Mouse (Mus musculus): Measurements from ENCODE around the gene Srprb. TPM values are rescaled to one million over a fixed set of nuclear protein-coding genes. Genes with fewer than 3 reads are reported as not detected.
"Not testable (repeated sequence)": the region's sequence is repeated elsewhere in the genome, so short reads cannot be mapped to it uniquely, and the experiment has no call there.

Gene Srprb
- polyA plus RNA-seq, 1 experiment from 2014 or later, result 51.6 TPM

DNA sequence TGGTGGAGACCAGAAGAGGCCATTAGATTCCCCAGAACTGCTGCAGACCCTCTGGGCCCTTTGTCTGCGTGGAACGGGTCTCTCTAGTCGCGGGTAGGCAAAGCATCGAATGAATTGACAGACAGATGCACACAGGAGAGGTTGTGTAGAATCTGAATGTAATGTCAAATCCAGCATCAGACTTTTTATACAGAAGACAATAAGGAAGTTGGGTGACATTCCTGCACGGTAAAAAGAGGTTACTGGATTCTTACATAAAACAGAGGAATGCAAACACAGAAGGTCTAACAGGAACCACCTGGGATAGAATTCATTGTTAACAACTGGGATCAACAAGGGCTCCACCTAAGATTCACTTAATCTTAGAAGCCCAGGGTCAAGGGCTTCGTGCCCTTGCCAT is 46.8 kb downstream of the Srprb start:
- not testable (repeated sequence) for H3K9ac ChIP-seq; H3K27me3 ChIP-seq (replicated peaks); H3K4me2 ChIP-seq; H3K27ac ChIP-seq; ATAC-seq (ENCODE audit: insufficient read depth, low FRiP score, low read depth); H3K36me3 ChIP-seq; H3K4me1 ChIP-seq; H3K4me3 ChIP-seq (replicated peaks); H3K9me3 ChIP-seq
- WGBS, result 75% methylated on average over 7 of the region's 7 CpGs

DNA sequence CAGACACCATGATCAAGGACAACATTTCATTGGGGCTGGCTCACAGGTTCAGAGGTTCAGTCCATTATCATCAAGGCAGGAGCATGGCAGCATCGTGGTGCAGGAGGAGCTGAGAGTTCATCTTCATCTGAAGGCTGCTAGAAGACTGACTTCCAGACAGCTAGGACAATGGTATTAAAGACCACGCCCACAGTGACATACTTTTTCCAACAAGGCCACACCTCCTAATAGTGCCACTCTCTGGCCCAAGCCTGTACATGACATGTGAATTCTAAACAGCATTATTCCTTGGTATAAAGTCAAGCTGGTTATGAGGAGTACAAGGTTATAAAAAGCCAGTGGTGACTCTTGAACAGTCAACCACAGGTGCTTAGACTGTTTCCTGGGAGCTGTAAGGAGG is 47.4 kb downstream of the Srprb start:
- 66% methylated on average over 2 of the region's 2 CpGs for WGBS
- Histone ChIP-seq H3K36me3 (no peaks in the 10 kb centered on the region), H3K9me3 (no peaks in the 10 kb centered on the region), H3K4me3 (replicated peaks) (no peak overlapping the region), H3K4me1 (no peaks in the 10 kb centered on the region), H3K4me2 (no peak overlapping the region), H3K27ac (no peak overlapping the region), H3K9ac (no peak overlapping the region), H3K27me3 (replicated peaks) (no peaks in the 10 kb centered on the region)
- ATAC-seq (ENCODE audit: insufficient read depth, low FRiP score, low read depth), result no peak

DNA sequence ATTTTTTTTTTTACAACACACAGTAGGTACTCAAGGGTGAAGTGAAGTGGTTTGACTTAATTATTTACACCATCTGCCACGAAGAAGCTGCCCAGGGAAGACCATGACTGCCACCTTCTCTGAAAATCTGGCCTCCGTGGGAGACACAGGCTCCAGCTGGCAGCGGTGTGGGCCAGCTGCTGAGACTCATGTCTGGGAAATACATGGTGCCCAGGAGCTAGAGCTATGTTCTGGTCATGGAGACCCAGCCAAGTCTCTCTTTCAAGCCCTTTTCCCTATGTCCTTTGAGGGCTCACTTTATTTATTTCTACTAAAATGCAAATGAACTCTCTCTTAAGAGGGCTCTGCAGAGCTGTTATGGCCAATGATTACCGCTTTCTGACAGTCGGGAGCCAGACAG is 48.7 kb downstream of the Srprb start:
- Histone ChIP-seq H3K27ac (no peak overlapping the region), H3K27me3 (replicated peaks) (no peaks in the 10 kb centered on the region), H3K36me3 (no peaks in the 10 kb centered on the region), H3K4me1 (no peaks in the 10 kb centered on the region), H3K9me3 (no peaks in the 10 kb centered on the region), H3K9ac (no peak overlapping the region), H3K4me2 (no peak overlapping the region), H3K4me3 (replicated peaks) (no peak overlapping the region)
- ATAC-seq (ENCODE audit: insufficient read depth, low FRiP score, low read depth), result no peak
- WGBS, result 75% methylated on average over 5 of the region's 5 CpGs

DNA sequence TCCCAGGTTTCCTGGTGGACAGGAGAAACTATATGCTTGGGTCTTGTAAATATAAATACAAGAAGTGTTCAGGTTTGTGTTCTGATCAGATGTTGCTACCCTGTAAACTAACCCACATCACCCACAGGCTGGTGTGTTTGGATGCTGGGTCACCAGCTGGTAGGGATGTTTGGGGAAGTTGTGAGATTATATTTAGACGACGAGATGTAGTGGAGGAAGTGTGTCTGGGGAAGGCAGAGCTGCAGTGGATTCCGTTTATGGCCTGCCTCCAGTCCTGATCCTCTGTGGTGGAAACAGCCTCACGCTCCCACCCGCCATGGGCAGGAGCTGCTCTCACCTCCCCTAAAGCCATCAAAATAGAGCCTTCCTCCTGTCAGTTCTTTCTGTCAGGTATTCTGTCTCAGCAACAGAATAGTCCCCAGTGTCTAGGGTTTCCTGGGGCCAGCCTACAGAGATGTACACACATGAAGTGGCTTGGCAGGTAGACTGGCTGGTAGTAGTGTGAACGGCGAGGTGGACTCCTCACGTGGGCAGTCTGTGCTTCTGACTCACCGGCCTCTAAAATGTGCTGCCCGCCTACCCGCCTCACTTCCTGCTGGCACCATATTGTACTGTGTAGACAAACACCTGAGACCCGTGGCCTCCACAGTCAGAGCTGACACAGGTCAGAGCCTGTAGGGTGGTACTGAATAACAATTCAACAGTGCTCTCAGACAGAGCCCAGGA is 52.7 kb downstream of the Srprb start:
- Histone ChIP-seq H3K36me3 (no peaks in the 10 kb centered on the region), H3K4me2 (no peak overlapping the region), H3K27me3 (replicated peaks) (no peaks in the 10 kb centered on the region), H3K27ac (no peak overlapping the region), H3K4me1 (no peaks in the 10 kb centered on the region), H3K4me3 (replicated peaks) (no peak overlapping the region), H3K9ac (no peak overlapping the region), H3K9me3 (no peaks in the 10 kb centered on the region)
- WGBS, result 78% methylated on average over 12 of the region's 12 CpGs
- ATAC-seq (ENCODE audit: insufficient read depth, low FRiP score, low read depth), result no peak

DNA sequence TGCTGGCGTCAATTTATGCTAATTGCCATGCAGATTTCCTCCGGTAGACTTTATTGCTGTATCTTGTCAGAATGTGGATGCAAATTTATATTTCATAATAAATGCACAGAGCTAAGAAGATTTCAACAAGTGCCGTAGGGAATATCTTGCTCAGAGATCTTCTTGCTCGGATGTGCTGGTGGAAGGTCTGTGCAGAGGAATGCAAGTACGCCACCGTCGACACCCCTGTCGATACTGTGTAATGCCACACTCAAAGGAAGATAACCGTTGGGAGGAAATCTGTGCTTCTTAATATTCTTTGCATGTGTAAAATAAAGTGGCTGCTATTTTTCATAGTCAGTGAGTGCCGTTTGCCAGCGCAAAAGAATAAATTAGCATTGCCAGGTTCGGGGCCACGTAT is 54.8 kb downstream of the Srprb start:
- 67% methylated on average over 13 of the region's 13 CpGs for WGBS
- Histone ChIP-seq H3K4me1 (no peaks in the 10 kb centered on the region), H3K36me3 (no peaks in the 10 kb centered on the region), H3K4me3 (replicated peaks) (no peak overlapping the region), H3K9me3 (no peaks in the 10 kb centered on the region), H3K27me3 (replicated peaks) (no peaks in the 10 kb centered on the region), H3K9ac (no peak overlapping the region), H3K27ac (no peak overlapping the region), H3K4me2 (no peak overlapping the region)
- no peak for ATAC-seq (ENCODE audit: insufficient read depth, low FRiP score, low read depth)

DNA sequence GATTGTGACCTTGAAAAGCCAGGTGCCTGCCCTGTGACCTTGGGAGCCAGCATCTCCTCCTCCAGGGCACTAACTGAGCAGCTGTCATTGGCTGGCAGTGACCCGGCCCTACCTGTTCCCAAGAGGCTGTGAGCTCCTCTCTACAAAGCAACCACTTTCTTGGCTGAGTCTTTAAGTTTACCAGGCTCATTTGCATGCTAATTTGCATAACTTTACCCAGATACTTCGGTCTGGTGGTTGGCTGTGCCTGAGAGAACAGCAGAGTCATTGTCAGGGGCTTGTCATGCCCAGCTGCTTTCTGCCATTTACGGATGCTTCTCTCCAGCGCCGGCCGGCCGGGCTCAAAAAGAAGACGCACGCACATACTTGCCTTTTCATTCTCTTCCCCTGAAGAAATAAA is 55.2 kb downstream of the Srprb start:
- WGBS, result 53% methylated on average over 9 of the region's 9 CpGs

DNA sequence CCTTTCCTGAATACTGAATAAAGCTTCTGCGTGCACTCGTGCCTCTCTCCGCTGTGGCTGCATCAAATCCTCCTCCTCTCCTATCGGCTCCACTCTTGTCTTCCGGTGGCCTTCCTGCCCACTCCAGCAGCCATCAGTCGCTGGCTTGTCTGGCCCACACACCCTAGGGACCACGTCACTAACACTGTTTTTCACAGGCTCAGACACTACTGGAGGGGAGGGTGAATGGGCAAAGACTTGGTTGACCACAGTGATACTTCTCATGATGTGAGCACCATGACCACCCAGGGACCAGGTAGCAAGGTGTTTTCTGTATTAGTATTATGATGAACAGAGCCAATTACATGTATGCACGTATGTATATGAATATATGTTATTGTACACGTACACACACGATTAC is 55.7 kb downstream of the Srprb start:
- H3K4me2 ChIP-seq, result no peak overlapping the region
- no peaks in the 10 kb centered on the region for H3K27me3 ChIP-seq (replicated peaks)
- 81% methylated on average over 10 of the region's 10 CpGs for WGBS
- H3K36me3 ChIP-seq, result no peaks in the 10 kb centered on the region
- H3K9ac ChIP-seq, result no peak overlapping the region
- H3K4me1 ChIP-seq, result no peaks in the 10 kb centered on the region
- no peak for ATAC-seq (ENCODE audit: insufficient read depth, low FRiP score, low read depth)
- no peak overlapping the region for H3K27ac ChIP-seq
- no peak overlapping the region for H3K4me3 ChIP-seq (replicated peaks)
- H3K9me3 ChIP-seq, result no peaks in the 10 kb centered on the region

More for the DNA sequence above, 55.2 kb downstream of the Srprb start:
- no peak overlapping the region for H3K4me2 ChIP-seq
- no peak for ATAC-seq (ENCODE audit: insufficient read depth, low FRiP score, low read depth)
- no peaks in the 10 kb centered on the region for H3K27me3 ChIP-seq (replicated peaks)
- no peak overlapping the region for H3K4me3 ChIP-seq (replicated peaks)
- H3K27ac ChIP-seq, result no peak overlapping the region
- no peaks in the 10 kb centered on the region for H3K9me3 ChIP-seq
- H3K36me3 ChIP-seq, result no peaks in the 10 kb centered on the region
- no peaks in the 10 kb centered on the region for H3K4me1 ChIP-seq
- H3K9ac ChIP-seq, result no peak overlapping the region

DNA sequence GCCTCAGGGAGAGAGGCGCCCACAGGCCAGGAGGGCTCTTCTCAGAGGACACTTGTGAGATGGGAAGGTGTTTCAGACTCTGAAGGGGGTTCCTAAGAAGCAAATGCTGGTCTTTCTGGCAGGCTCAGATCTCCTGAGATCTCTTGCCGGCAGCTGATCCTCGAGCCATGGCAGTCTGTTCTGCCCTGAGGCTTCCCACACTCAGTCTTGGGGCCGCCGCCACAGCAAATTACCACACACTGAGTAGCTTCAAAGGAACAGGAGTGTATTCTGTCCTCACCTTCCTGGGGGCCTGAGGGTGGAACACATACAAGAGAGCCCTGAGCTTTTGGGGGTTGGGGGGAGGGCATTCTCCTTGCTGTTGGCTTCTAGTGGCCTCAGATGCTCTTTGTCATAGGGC is 56.6 kb downstream of the Srprb start:
- WGBS, result 71% methylated on average over 5 of the region's 5 CpGs
- no peak overlapping the region for H3K27ac ChIP-seq
- H3K9ac ChIP-seq, result no peak overlapping the region
- H3K9me3 ChIP-seq, result no peaks in the 10 kb centered on the region
- ATAC-seq (ENCODE audit: insufficient read depth, low FRiP score, low read depth), result no peak
- H3K4me1 ChIP-seq, result no peaks in the 10 kb centered on the region
- H3K4me2 ChIP-seq, result no peak overlapping the region
- H3K36me3 ChIP-seq, result no peaks in the 10 kb centered on the region
- H3K27me3 ChIP-seq (replicated peaks), result no peaks in the 10 kb centered on the region
- H3K4me3 ChIP-seq (replicated peaks), result no peak overlapping the region

DNA sequence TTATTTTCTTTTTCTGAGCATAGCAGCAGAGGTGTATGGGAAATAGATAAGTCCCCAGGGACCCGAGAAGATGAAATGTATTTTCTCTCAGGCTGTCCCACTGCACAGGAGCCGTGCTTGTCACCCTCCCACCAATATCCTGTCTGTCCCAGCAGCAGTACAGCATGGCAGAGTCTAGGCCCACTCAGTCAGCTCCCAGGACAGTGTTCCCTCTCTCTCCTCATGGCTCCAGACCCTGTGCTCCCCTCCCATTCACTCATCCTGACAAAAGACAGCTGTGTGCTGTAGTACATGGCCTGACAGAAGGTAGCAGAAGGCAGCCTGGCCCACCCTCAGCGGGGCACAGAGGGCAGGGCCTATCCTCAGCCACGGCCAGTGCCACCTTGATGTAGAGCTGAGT is 58.1 kb downstream of the Srprb start:
- Histone ChIP-seq H3K4me3 (replicated peaks) (no peak overlapping the region), H3K4me1 (no peaks in the 10 kb centered on the region), H3K36me3 (no peaks in the 10 kb centered on the region), H3K27me3 (replicated peaks) (no peaks in the 10 kb centered on the region), H3K27ac (no peak overlapping the region), H3K4me2 (no peak overlapping the region), H3K9me3 (no peaks in the 10 kb centered on the region), H3K9ac (no peak overlapping the region)
- ATAC-seq (ENCODE audit: insufficient read depth, low FRiP score, low read depth), result no peak
- 45% methylated on average over 4 of the region's 4 CpGs for WGBS

DNA sequence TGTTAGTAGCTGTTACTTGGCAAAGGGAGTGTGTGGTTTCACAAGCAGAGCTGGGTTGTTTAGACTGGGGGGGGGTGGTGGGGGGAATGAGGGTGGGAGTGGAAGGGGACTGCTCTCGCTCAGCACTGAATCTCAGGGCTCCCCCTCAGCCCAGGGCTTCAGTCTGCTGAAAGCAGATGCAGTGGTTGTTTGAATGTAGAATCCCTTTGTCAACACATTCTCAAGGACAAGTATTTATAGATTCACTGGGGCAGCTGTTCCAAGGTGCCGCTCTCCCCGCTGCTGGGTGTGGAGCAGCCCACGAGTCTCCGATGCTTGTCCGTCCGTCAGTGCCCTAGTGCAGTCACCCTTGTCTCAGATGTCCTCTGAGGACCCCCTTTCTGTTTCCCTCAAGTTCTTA is 60.7 kb downstream of the Srprb start:
- WGBS, result 77% methylated on average over 7 of the region's 7 CpGs
- no peak for ATAC-seq (ENCODE audit: insufficient read depth, low FRiP score, low read depth)
- H3K27me3 ChIP-seq (replicated peaks), result no peaks in the 10 kb centered on the region

DNA sequence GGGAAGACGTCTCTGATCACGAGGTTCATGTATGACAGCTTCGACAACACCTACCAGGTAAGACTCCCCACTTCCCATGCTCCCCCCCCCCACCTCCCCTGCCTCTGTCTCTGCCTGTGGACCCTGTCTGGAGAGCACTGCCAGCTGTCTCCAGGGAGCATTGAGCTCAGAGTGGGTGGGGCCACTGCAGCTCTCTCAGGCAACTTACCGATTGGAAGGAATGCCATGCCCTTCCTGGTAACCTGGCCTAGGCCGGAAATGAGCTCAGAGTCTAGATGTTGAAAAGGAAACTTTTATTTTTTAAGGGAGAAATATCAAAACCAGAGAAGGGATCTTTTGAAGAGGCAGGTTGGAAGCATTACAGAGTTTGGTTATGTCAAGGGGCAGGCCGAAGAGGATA is 61.6 kb downstream of the Srprb start:
- no peak overlapping the region for H3K4me3 ChIP-seq (replicated peaks)
- H3K36me3 ChIP-seq, result no peaks in the 10 kb centered on the region
- no peak overlapping the region for H3K9ac ChIP-seq
- H3K4me2 ChIP-seq, result no peak overlapping the region
- H3K9me3 ChIP-seq, result no peaks in the 10 kb centered on the region
- WGBS, result 75% methylated on average over 6 of the region's 6 CpGs
- H3K27ac ChIP-seq, result no peak overlapping the region
- no peaks in the 10 kb centered on the region for H3K27me3 ChIP-seq (replicated peaks)
- no peaks in the 10 kb centered on the region for H3K4me1 ChIP-seq
- ATAC-seq (ENCODE audit: insufficient read depth, low FRiP score, low read depth), result no peak

More for the DNA sequence above, 60.7 kb downstream of the Srprb start:
- H3K9ac ChIP-seq, result no peak overlapping the region
- H3K27ac ChIP-seq, result no peak overlapping the region
- no peak overlapping the region for H3K4me2 ChIP-seq
- no peaks in the 10 kb centered on the region for H3K4me1 ChIP-seq
- H3K9me3 ChIP-seq, result no peaks in the 10 kb centered on the region
- H3K4me3 ChIP-seq (replicated peaks), result no peak overlapping the region
- H3K36me3 ChIP-seq, result no peaks in the 10 kb centered on the region

DNA sequence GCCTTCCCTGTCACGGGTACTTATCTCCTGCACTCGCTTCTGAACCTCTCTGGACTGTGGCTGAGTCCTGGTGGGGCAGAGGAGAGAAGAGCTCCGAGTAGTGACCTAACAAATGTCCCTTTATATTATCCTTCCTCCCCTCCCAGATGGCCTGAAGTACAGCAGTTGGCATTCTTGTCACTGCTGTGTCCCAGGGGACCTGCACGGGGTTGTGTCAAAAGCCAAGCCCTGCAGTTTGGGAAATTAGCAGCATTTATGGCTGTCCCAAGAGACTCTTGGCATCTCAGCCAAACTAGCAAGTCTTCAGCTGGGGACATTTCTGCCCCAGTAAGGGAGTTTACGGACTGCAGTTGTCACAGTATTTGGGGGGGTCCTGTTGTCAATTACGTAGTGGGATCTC is 62.5 kb downstream of the Srprb start:
- Histone ChIP-seq H3K27me3 (replicated peaks) (no peaks in the 10 kb centered on the region), H3K27ac (no peak overlapping the region), H3K9me3 (no peaks in the 10 kb centered on the region), H3K4me1 (no peaks in the 10 kb centered on the region), H3K36me3 (no peaks in the 10 kb centered on the region), H3K9ac (no peak overlapping the region), H3K4me2 (no peak overlapping the region), H3K4me3 (replicated peaks) (no peak overlapping the region)
- 78% methylated on average over 6 of the region's 6 CpGs for WGBS
- ATAC-seq (ENCODE audit: insufficient read depth, low FRiP score, low read depth), result no peak
